Mouse (Mus musculus) heart, adult 11 months (tissue): ENCODE results near the gene Coro1a.
A peak's percentile ranks its signal among the peaks of the same experiment; 100 is the strongest.

Experiments
- DNase-seq: peaks from one replicate; pipeline ENCODE4 v3.0.0; 2022

The Coro1a gene

GRCm38 (mm10) chr7:126679683-126680082 is 27.9 kb downstream of the Coro1a start:
- peak; percentile 85 for DNase-seq

GRCm38 (mm10) chr7:126678545-126679341 is 28.8 kb downstream of the Coro1a start:
- DNase-seq: peak; percentile 86

DNA sequence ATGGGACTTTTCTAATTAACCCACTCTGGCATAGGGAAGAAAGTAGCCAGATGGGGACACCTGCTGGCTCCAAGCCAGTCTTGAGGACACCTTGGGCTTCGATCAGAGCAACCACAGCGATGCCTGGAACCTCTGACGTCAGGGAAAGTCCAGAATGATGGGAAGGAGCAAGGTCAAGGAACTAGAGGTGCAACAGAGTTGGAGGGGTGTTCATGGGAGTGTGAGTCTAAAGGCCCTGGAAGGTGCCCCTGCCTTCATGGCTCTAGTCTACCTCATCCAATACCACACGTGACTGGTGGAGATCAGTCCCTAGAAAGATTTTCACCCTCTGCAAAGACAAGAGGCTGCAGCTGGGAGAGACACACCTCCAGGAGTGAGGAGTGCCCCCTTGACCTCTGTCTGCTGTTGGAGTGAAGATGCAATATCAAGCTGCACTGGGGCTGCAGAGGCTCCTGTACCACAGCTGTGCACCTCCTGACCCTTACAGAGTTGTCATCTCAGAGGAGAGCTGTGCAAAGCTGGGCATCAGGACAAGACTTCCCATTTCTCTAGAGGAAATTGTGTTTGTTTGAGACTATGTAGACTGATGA is 30.9 kb downstream of the Coro1a start:
- DNase-seq: peak; percentile 93

GRCm38 (mm10) chr7:126676207-126676606 is 31.4 kb downstream of the Coro1a start, which contains the start of gene Sult1a1:
Gene Sult1a1, minus strand, starts transcription at chr7:126676432.
- peak; percentile 99 for DNase-seq

DNA sequence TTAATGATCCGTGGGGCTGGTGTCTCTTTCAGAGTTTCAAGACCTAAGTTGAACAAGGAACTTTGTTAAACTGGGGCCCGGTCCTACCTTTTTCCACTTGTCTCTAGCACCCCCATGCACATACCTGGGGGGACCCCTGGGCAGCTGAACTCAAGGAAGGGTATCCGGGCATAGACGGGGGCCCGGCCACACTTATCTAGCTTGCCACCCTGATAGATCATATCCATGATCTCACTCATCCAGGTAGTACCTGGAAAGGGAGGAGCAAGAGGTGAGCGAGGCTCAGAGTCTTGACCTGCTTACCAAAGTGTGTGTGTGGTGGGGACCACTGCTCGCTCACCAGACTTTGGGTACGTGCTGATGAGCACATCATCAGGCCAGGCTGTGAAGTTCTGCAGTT is 32.5 kb downstream of the Coro1a start:
- peak; percentile 93 for DNase-seq

DNA sequence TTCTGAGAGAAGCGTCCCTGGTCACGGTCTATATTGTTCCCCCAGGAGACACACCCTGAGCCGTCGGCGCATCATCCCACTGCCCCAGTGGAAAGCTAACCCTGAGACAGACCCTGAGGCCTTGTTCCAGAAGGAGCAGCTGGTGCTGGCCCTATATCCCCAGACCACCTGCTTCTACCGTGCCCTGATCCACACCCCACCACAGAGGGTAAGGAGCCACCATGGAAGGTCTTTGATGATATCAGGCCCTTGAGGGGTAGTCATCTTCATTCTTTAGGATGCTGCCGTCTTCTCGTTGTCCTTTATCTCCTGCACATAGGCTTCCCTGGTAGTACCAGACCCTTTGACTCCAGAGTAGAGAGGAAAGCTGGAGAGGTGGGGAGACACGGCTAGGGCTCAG is 35.5 kb downstream of the Coro1a start:
- DNase-seq: peak; percentile 92

DNA sequence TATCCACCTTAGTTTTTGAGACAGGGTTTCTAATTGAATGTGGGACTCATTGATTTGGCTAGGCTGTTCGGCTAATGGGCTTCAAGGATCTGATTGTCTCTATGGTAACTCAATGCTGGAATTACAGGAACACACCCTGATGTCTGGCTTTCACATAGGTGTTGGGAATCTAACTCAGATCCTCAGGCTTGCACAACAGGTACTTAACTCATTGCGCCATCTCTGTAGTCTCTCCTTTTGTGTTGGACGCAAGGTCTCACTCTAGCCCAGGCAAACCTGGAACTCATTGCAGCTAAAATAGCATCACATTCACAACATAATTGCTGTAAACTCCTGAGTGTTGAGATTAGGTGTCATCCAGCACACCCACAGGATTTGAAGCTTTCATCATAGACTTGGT is 37.4 kb downstream of the Coro1a start:
- DNase-seq: no peak

DNA sequence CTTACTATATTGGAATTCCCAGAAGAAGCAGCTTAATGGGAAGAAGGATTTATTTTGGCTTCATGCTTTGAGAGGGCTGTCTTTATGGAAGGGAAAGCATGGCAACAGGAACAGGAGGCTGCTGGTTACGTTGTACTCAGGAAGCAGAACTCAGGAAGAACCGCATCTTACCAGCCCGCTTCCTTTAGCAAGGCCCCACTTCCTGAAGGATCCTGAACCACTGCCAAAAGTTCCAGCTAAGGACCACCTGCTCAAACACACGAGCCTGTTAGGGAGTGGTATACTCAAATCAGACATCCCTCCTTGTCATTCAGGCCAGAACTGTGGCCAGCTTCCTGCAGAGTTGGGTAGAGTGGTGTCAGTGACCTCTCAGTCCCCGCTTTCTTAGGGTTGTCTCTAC is 39.1 kb downstream of the Coro1a start:
- peak; percentile 93 for DNase-seq

DNA sequence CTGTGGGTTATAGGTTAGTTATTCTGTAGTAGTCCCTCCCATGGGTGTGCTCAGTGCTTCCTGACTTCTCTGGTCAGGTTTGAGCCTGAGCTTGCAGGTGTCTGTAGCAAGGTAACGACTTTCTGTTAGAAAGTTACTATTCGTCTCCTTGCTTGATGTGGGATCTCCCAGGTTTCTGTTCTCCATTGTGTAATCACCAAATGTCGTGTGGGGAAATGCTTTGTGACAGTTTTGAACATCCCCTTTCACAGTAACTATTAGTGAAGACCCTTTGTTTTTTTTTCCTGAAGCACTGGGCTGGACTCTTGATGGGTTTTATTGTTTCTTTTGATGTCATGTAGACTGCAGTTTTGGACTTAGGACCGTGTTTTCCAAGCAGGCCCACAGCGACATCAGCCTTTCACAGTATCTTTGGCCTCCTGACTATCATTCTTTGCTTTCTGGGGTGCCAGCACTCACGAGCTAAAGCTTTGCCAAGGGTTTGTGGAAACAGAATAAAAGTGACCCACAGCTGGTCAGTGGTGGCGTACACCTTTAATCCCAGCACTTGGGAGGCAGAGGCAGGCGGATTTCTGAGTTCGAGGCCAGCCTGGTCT is 40.0 kb downstream of the Coro1a start:
- DNase-seq: peak; percentile 80

DNA sequence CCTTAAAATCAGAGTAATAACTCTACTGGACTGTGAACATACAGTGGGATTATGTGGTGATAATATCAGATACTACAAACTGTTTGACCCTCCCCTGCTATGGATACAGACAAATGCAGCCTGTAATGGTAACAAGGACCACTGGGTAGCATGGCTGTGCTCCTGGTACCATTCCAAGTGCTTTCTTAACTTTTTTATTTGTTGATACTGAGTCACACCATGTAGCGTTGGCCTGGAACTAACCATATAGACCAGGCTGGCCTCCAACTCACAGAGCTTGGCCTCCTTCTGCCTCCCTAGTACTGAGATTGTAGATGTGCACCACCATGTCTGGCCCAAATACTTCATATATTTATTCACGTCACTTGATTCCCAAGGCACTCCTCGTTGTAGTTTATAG is 42.3 kb downstream of the Coro1a start:
- no peak for DNase-seq

GRCm38 (mm10) chr7:126663646-126664045 is 43.9 kb downstream of the Coro1a start:
- no peak for DNase-seq

- DNase-seq: no peak
Observed at GRCm38 (mm10) chr7:126659771-126660170, 47.8 kb downstream of the Coro1a start.

- DNase-seq: no peak
Observed at GRCm38 (mm10) chr7:126657522-126657921, 50.1 kb downstream of the Coro1a start.

DNA sequence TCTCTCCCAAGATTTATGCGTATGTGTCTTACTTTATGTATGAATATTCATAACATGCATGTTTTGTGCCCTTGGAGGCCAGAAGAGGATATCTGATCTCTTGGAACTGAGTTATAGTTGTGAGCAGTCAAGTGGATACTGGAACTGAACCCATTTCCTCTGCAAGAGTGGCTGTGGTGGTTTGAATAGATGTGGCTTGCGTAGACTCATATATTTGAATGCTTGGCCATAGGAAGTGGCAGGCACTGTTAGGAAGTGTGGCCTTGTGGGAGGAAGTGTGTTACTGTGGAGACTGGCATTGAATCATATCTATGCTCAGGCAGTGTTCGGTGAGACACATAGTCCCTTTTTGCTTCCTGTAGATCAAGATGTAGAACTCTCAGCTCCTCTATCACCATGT is 51.9 kb downstream of the Coro1a start:
- peak; percentile 91 for DNase-seq

- no peak for DNase-seq
Observed at GRCm38 (mm10) chr7:126653991-126654390, 53.6 kb downstream of the Coro1a start.

- no peak for DNase-seq
Observed at GRCm38 (mm10) chr7:126650852-126651251, 56.7 kb downstream of the Coro1a start.
